Mouse (Mus musculus) forebrain, postnatal 0 days (tissue): ENCODE data around the gene Golga4. TPM values are rescaled to one million over a fixed set of nuclear protein-coding genes. Genes with fewer than 3 reads are reported as not detected.
"Not testable (repeated sequence)": the region's sequence is repeated elsewhere in the genome, so short reads cannot be mapped to it uniquely, and the experiment has no call there.

Experiments
- ATAC-seq: fragments of 200-750 bp; cut with Nextera tagmentation; 2 replicates; pipeline ENCODE4 v1.8.0; 2017; ENCODE audit warnings: mild to moderate bottlenecking, moderate library complexity
- DNase-seq: peaks from one replicate; pipeline ENCODE4 v3.0.0-alpha.2; 2015
- H3K27ac ChIP-seq: fragments of 300-500 bp; sonication (generic); 2 replicates; pipeline ENCODE4 v1.5.1; 2014; ENCODE audit warnings: low read depth, mild to moderate bottlenecking, antibody characterized with exemption, low read length, moderate library complexity, mixed read lengths
- H3K27me3 ChIP-seq: fragments of 300-500 bp; sonication (generic); 2 replicates; pipeline ENCODE4 v1.6.1; 2014; ENCODE audit warnings: mild to moderate bottlenecking, low read length, mixed read lengths; ENCODE audit not compliant: insufficient read depth
- H3K36me3 ChIP-seq: fragments of 300-500 bp; sonication (generic); 2 replicates; pipeline ENCODE4 v1.6.1; 2014; ENCODE audit warnings: mild to moderate bottlenecking, moderate library complexity; ENCODE audit not compliant: insufficient read depth
- H3K4me1 ChIP-seq: fragments of 300-500 bp; sonication (generic); 2 replicates; pipeline ENCODE4 v1.6.1; 2014; ENCODE audit warnings: antibody characterized with exemption; ENCODE audit not compliant: insufficient read depth
- H3K4me2 ChIP-seq: fragments of 300-500 bp; sonication (generic); 2 replicates; pipeline ENCODE4 v1.6.1; 2014; ENCODE audit warnings: low read depth, mild to moderate bottlenecking, moderate library complexity
- H3K4me3 ChIP-seq: fragments of 300-500 bp; sonication (generic); 2 replicates; pipeline ENCODE4 v1.5.1; 2014; ENCODE audit warnings: low read depth, low read length, mixed read lengths
- H3K9ac ChIP-seq: fragments of 300-500 bp; sonication (generic); 2 replicates; pipeline ENCODE4 v1.6.1; 2014; ENCODE audit warnings: mild to moderate bottlenecking
- H3K9me3 ChIP-seq: fragments of 300-500 bp; sonication (generic); 2 replicates; pipeline ENCODE4 v1.6.1; 2016; ENCODE audit warnings: low read length
- CTCF ChIP-seq: sonication (generic); IDR thresholded peaks from 2 replicates; pipeline ENCODE4 v1.5.1; 2016; ENCODE audit warnings: antibody characterized with exemption, control low read depth, low read depth
- WGBS: fragments of 180-500 bp; shearing (Covaris S2); extraction: QIAGEN DNeasy Blood & Tissue Kit; methylation state at CpG from one replicate; pipeline ENCODE4 v1.1.7; 2014; 5-methylcytosine and 5-hydroxymethylcytosine counted together
- polyA plus RNA-seq: library from polyadenylated mRNA; unstranded; fragments of >200 nt; fragmentation: Nextera tagmentation; extraction: Ambion mirVana; gene quantifications from 2 replicates; pipeline ENCODE4 v1.2.1, GENCODE M21; 2015
- total RNA-seq: library from RNA; depleted of rRNA; stranded (reverse); fragments of >200 nt; gene quantifications from 2 replicates; pipeline ENCODE4 v1.2.3, GENCODE M21; 2014

Golga4 gene
- total and polyA plus RNA-seq, 2 experiments from 2014 or later = 23.9 to 51.6 TPM

DNA sequence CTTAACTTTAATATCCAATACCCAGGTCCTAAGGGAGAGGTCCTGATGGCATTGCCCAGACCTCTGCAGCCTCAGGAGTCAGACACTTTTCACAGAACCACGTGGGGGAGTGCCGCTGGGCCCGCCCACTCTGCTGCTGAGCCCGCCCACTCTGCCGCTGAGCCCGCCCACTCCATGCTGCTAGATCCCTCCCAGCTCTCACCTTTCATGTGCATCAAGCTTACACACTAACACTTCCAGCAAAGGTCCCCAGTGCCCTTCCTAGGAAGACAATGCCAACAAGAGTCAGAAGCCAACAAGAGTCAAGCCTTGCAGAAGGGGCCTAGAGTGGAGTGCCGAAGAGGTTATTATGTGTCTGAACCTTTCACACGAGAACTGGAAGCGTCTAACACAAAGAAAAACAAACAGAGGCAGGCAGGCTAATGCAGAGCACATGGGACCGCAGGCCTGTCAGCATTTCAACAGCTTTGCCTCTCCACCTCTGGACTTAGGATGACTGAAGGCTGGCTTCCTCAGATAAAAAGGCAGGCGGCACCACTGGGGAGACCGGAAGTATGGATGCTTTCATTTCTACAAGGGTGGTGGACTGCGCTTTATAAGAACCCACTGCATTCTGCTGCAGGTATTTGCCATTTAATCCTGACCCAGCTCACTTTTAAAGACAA lies 86.7 kb downstream of the Golga4 start:
- Histone ChIP-seq H3K4me1 (no peaks in the 10 kb centered on the region), H3K9ac (no peak overlapping the region), H3K9me3 (no peaks in the 10 kb centered on the region), H3K4me3 (no peak overlapping the region), H3K27ac (no peak overlapping the region), H3K36me3 (no peaks in the 10 kb centered on the region), H3K27me3 (no peaks in the 10 kb centered on the region), H3K4me2 (no peak overlapping the region)
- ATAC-seq (no peak), DNase-seq (no peak)
- 49% methylated on average over 13 of the region's 13 CpGs for WGBS
- TF ChIP-seq CTCF = no peak

DNA sequence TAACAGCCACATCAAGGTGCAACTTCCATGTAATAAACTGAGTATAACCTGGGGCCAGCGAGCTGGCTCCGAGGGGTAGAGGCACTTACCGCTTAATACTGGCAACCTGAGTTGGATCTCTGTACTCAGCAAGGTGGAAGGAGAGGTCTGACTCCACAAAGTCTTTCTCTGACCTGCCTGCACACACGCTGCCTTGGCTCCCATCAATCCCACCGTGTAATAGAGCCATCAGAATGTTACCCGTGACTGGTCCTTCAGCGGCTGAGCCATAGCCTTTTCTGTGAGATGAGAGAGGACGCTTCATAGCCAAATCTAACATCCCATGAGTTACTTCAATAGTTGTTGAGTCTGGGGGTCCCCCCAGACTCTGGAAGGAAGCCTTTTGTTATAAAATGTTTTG lies 87.4 kb downstream of the Golga4 start:
- H3K9ac ChIP-seq = no peak overlapping the region
- no peaks in the 10 kb centered on the region for H3K27me3 ChIP-seq
- WGBS = 94% methylated on average over 8 of the region's 8 CpGs
- no peak overlapping the region for H3K27ac ChIP-seq
- no peak overlapping the region for H3K4me2 ChIP-seq
- H3K4me1 ChIP-seq = no peaks in the 10 kb centered on the region
- no peak for DNase-seq
- H3K4me3 ChIP-seq = no peak overlapping the region
- no peak for TF ChIP-seq CTCF
- H3K9me3 ChIP-seq = no peaks in the 10 kb centered on the region
- ATAC-seq = no peak
- H3K36me3 ChIP-seq = no peaks in the 10 kb centered on the region

DNA sequence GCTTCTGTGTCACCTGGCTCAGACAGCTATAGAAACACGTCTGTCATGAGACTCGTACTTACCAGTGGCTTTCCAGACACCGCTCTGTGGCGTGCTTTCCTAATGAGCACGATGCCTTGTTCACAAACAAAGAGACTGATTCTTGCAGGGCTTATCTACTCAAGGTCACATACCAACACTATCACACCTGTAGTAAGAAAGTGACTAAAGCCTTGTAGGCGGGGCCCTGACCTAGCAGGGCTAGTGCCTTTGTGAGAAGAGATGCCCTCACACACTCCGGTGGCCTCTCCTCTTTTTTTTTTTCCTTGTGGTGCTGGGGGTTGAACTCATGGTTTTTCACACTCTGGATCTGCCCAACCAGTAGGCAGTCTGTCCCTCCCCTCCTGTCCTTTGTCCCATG lies 90.7 kb downstream of the Golga4 start:
- no peak overlapping the region for H3K9ac ChIP-seq
- H3K4me2 ChIP-seq = no peak overlapping the region
- DNase-seq (no peak), ATAC-seq (no peak)
- H3K36me3 ChIP-seq = no peaks in the 10 kb centered on the region
- WGBS = 88% methylated on average over 7 of the region's 7 CpGs
- no peak for TF ChIP-seq CTCF
- no peak overlapping the region for H3K27ac ChIP-seq
- no peaks in the 10 kb centered on the region for H3K9me3 ChIP-seq
- no peaks in the 10 kb centered on the region for H3K4me1 ChIP-seq
- H3K4me3 ChIP-seq = no peak overlapping the region
- no peaks in the 10 kb centered on the region for H3K27me3 ChIP-seq

DNA sequence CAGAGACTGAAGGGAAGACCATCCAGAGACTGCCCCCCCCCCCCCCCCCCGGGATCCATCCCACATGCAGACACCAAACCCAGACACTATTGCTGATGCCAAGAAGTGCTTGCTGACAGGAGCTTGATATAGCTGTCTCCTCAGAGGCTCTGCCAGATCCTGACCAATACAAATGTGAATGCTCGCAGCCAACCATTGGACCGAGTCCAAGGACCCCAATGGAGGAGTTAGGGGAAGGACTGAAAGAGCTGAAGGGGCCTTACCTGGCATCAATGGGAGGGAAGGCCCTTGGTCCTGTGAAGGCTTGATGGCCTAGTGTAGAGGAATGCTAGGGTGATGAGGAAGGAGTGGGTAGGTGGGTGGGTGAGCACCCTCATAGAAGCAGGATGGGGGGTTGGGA lies 94.3 kb downstream of the Golga4 start:
- not testable (repeated sequence) for ATAC-seq, DNase-seq, H3K9me3 ChIP-seq, H3K4me3 ChIP-seq, H3K27ac ChIP-seq, H3K27me3 ChIP-seq, H3K36me3 ChIP-seq, H3K4me1 ChIP-seq, H3K4me2 ChIP-seq, H3K9ac ChIP-seq
- 62% methylated on average over 3 of the region's 3 CpGs for WGBS

- Histone ChIP-seq H3K9ac (no peak overlapping the region), H3K9me3 (no peaks in the 10 kb centered on the region), H3K27ac (no peak overlapping the region), H3K4me1 (no peaks in the 10 kb centered on the region), H3K4me3 (no peak overlapping the region), H3K27me3 (peaks cover 3% of the 10 kb centered on the region), H3K36me3 (no peaks in the 10 kb centered on the region), H3K4me2 (no peak overlapping the region)
- 72% methylated on average over 5 of the region's 5 CpGs for WGBS
- no peak for ATAC-seq
- no peak for TF ChIP-seq CTCF
- DNase-seq = no peak
Measured at GRCm38 (mm10) chr9:118602576-118602975, 96.5 kb downstream of the Golga4 start.

- Histone ChIP-seq H3K4me1 (no peaks in the 10 kb centered on the region), H3K4me2 (peak within 1 kb of the TSS; percentile 99), H3K27ac (no peak within 1 kb of the TSS), H3K4me3 (peak within 1 kb of the TSS; percentile 52), H3K9ac (peak within 1 kb of the TSS; percentile 53), H3K27me3 (peaks cover 10% of the 10 kb centered on the region), H3K9me3 (no peaks in the 10 kb centered on the region), H3K36me3 (no peaks in the 10 kb centered on the region)
- WGBS = 9% methylated on average over 42 of the region's 42 CpGs
- peak; percentile 76 for DNase-seq
- peak; percentile 72 for TF ChIP-seq CTCF
- ATAC-seq = peak; percentile 84
Measured at GRCm38 (mm10) chr9:118606148-118606816, 100.2 kb downstream of the Golga4 start, which contains the start of gene Itga9. Gene Itga9 (plus strand): TSS chr9:118606690.

GRCm38 (mm10) chr9:118606817-118607371 lies 100.8 kb downstream of the Golga4 start:
- Histone ChIP-seq H3K27me3 (peaks cover 10% of the 10 kb centered on the region), H3K4me2 (peak overlapping the region; percentile 99), H3K4me3 (peak overlapping the region; percentile 52), H3K36me3 (no peaks in the 10 kb centered on the region), H3K27ac (no peak overlapping the region), H3K4me1 (no peaks in the 10 kb centered on the region), H3K9me3 (no peaks in the 10 kb centered on the region), H3K9ac (peak overlapping the region; percentile 53)
- no peak for TF ChIP-seq CTCF
- WGBS = 4% methylated on average over 65 of the region's 68 CpGs
- no peak for DNase-seq
- ATAC-seq = no peak
